Mouse (Mus musculus): ENCODE measurements around the gene Uaca.

The Uaca gene

GRCm38 (mm10) chr9:60838331-60838872 lies 44.1 kb downstream of the Uaca start:
- no peak for DNase-seq

- DNase-seq = no peak
Observed at GRCm38 (mm10) chr9:60841393-60841792, 47.1 kb downstream of the Uaca start.

GRCm38 (mm10) chr9:60843415-60844076 lies 49.2 kb downstream of the Uaca start:
- DNase-seq = no peak

- DNase-seq = no peak
Observed at GRCm38 (mm10) chr9:60848730-60849129, 54.4 kb downstream of the Uaca start.

GRCm38 (mm10) chr9:60849986-60850385 lies 55.6 kb downstream of the Uaca start:
- DNase-seq = no peak

- DNase-seq = no peak
Observed at GRCm38 (mm10) chr9:60854196-60854595, 59.9 kb downstream of the Uaca start.

GRCm38 (mm10) chr9:60857833-60858232 lies 63.5 kb downstream of the Uaca start:
- peak; percentile 76 for DNase-seq

- no peak for DNase-seq
Observed at GRCm38 (mm10) chr9:60858306-60858960, 64.1 kb downstream of the Uaca start.

GRCm38 (mm10) chr9:60859031-60859430 lies 64.7 kb downstream of the Uaca start:
- DNase-seq = no peak

GRCm38 (mm10) chr9:60861030-60861429 lies 66.7 kb downstream of the Uaca start:
- no peak for DNase-seq

GRCm38 (mm10) chr9:60864664-60865063 lies 70.3 kb downstream of the Uaca start:
- DNase-seq = no peak

GRCm38 (mm10) chr9:60865866-60866265 lies 71.5 kb downstream of the Uaca start:
- DNase-seq = no peak

- DNase-seq = no peak
Observed at GRCm38 (mm10) chr9:60870451-60870850, 76.1 kb downstream of the Uaca start.

- no peak for DNase-seq
Observed at GRCm38 (mm10) chr9:60870919-60871503, 76.7 kb downstream of the Uaca start.

GRCm38 (mm10) chr9:60873257-60874054 lies 79.1 kb downstream of the Uaca start:
- no peak for DNase-seq

- no peak for DNase-seq
Observed at GRCm38 (mm10) chr9:60874055-60874392, 79.7 kb downstream of the Uaca start.

GRCm38 (mm10) chr9:60876085-60876484 lies 81.7 kb downstream of the Uaca start:
- no peak for DNase-seq

GRCm38 (mm10) chr9:60876531-60876930 lies 82.2 kb downstream of the Uaca start:
- DNase-seq = peak; percentile 44

GRCm38 (mm10) chr9:60878051-60878557 lies 83.8 kb downstream of the Uaca start:
- no peak for DNase-seq

GRCm38 (mm10) chr9:60878630-60879029 lies 84.3 kb downstream of the Uaca start:
- DNase-seq = no peak

- no peak for DNase-seq
Observed at GRCm38 (mm10) chr9:60885148-60885547, 90.8 kb downstream of the Uaca start.

GRCm38 (mm10) chr9:60886431-60887371 lies 92.4 kb downstream of the Uaca start:
- DNase-seq = peak; percentile 45
